14 mouse cellular contexts compared by ENCODE assay signal in genomic region chr10:94557428-94558149, GRCm38 (mm10).
DNase-seq lines count a peak whose midpoint lies in the region; ATAC-seq and TF ChIP-seq lines count a peak whose summit lies in the region.
"Had no signal": no experiment of that assay in that cellular context is flagged by ENCODE, and none has a peak within 500 bp of the region (broad histone marks: within the 10 kb centered on the region; RNA-seq: fewer than 3 reads in every experiment).

No protein-coding gene starts in this region.

- no peaks in the 10 kb centered on the region for H3K9me3 ChIP-seq in lung, embryonic 14.5 days (ENCODE audit: low read depth, low read length)
- no peaks in the 10 kb centered on the region for H3K9me3 ChIP-seq in kidney, embryonic 15.5 days (replicated peaks)
- H3K9me3 ChIP-seq in intestine, embryonic 16.5 days (ENCODE audit: control insufficient read depth, low read length) = no peaks in the 10 kb centered on the region
- H3K9me3 ChIP-seq: hindbrain, embryonic 15.5 days; neural tube, embryonic 12.5 days had no signal

- H3K4me3 ChIP-seq in gastrocnemius, adult 2 months = no peak overlapping the region
- no peak overlapping the region for H3K4me3 ChIP-seq in lung, embryonic 14.5 days (ENCODE audit: low read depth, low read length)
- H3K4me3 ChIP-seq in kidney, embryonic 15.5 days (replicated peaks) = no peak overlapping the region
- no peak overlapping the region for H3K4me3 ChIP-seq in small intestine, adult 2 months (ENCODE audit: low read depth, low read length)
- H3K4me3 ChIP-seq in intestine, embryonic 16.5 days (ENCODE audit: low read length) = no peak overlapping the region
- H3K4me3 ChIP-seq: hindbrain, embryonic 15.5 days; neural tube, embryonic 12.5 days had no signal

- intact Hi-C loops in gastrocnemius, adult 2 months (cut with DNase I) = no loop called here

- 0 out of 2 replicates have a peak, but pooled peaks cover 6% of the 10 kb centered on the region for H3K4me1 ChIP-seq in lung, embryonic 14.5 days (ENCODE audit: insufficient read depth)
- H3K4me1 ChIP-seq in kidney, embryonic 15.5 days = peaks cover 11% of the 10 kb centered on the region
- peaks cover 17% of the 10 kb centered on the region for H3K4me1 ChIP-seq in small intestine, adult 2 months (ENCODE audit: control insufficient read depth, insufficient read depth, insufficient read length, low read length)
- H3K4me1 ChIP-seq in intestine, embryonic 16.5 days (ENCODE audit: control insufficient read depth, insufficient read depth, low read length) = no peaks in the 10 kb centered on the region
- H3K4me1 ChIP-seq: hindbrain, embryonic 15.5 days; neural tube, embryonic 12.5 days had no signal

- TF ChIP-seq POLR2A in small intestine, adult 2 months (IDR thresholded peaks at IDR 0.05; ENCODE audit: low read depth, low read length) = no peak

- 38% methylated on average over 6 of the region's 6 CpGs for WGBS in lung, embryonic 14.5 days
- WGBS in kidney, embryonic 15.5 days = 49% methylated on average over 6 of the region's 6 CpGs
- WGBS in small intestine, adult 2 months = 62% methylated on average over 6 of the region's 6 CpGs
- WGBS in intestine, embryonic 16.5 days = 59% methylated on average over 6 of the region's 6 CpGs

- H3K27me3 ChIP-seq in lung, embryonic 14.5 days (ENCODE audit: insufficient read depth, low read length) = no peaks in the 10 kb centered on the region
- no peaks in the 10 kb centered on the region for H3K27me3 ChIP-seq in kidney, embryonic 15.5 days
- no peaks in the 10 kb centered on the region for H3K27me3 ChIP-seq in small intestine, adult 2 months (ENCODE audit: control insufficient read depth, insufficient read depth, low read length)
- no peaks in the 10 kb centered on the region for H3K27me3 ChIP-seq in intestine, embryonic 16.5 days (replicated peaks; ENCODE audit: control insufficient read depth, insufficient read depth, low read length)
- H3K27me3 ChIP-seq: hindbrain, embryonic 15.5 days; neural tube, embryonic 12.5 days had no signal

- peak; percentile 58; the same call in 1 of the 2 replicates for ATAC-seq in lung, embryonic 14.5 days (ENCODE audit: insufficient read depth)
- peak; percentile 90 for ATAC-seq in kidney, embryonic 15.5 days (replicated peaks; ENCODE audit: low FRiP score)
- no peak for ATAC-seq in intestine, embryonic 16.5 days

- no peak overlapping the region for H3K4me2 ChIP-seq in lung, embryonic 14.5 days
- no peak overlapping the region for H3K4me2 ChIP-seq in kidney, embryonic 15.5 days
- no peak overlapping the region for H3K4me2 ChIP-seq in intestine, embryonic 16.5 days (ENCODE audit: low read depth, low read length)
- H3K4me2 ChIP-seq: hindbrain, embryonic 15.5 days; neural tube, embryonic 12.5 days had no signal

- H3K9ac ChIP-seq in lung, embryonic 14.5 days = no peak overlapping the region
- H3K9ac ChIP-seq in kidney, embryonic 15.5 days = no peak overlapping the region
- no peak overlapping the region for H3K9ac ChIP-seq in intestine, embryonic 16.5 days (ENCODE audit: low read depth, low read length)
- H3K9ac ChIP-seq: hindbrain, embryonic 15.5 days; neural tube, embryonic 12.5 days had no signal

- DNase-seq in gastrocnemius, adult 2 months = no peak
- no peak for DNase-seq in gastrocnemius, postnatal 25 days
- DNase-seq in lung, embryonic 14.5 days = peak; percentile 43
- DNase-seq in lung, postnatal 14 days = no peak
- DNase-seq in urinary bladder, postnatal 25 days (ENCODE audit: low spot score) = no peak
- DNase-seq: cerebellum, adult 18-20 months; lung, postnatal 4 days; midbrain, embryonic 14.5 days; thymus, adult 2 months had no signal

- peak overlapping the region; percentile 24; the same call in 1 of the 2 replicates for H3K27ac ChIP-seq in gastrocnemius, adult 2 months
- H3K27ac ChIP-seq in lung, embryonic 14.5 days (ENCODE audit: low read depth) = no peak overlapping the region
- H3K27ac ChIP-seq in kidney, embryonic 15.5 days = peak overlapping the region; percentile 68
- H3K27ac ChIP-seq in small intestine, adult 2 months (ENCODE audit: insufficient read depth, low read depth, low read length) = 0 out of 2 replicates have a peak overlapping the region, but pooled peaks have one; percentile 1
- H3K27ac ChIP-seq in intestine, embryonic 16.5 days (ENCODE audit: low read length) = no peak overlapping the region
- H3K27ac ChIP-seq: hindbrain, embryonic 15.5 days; neural tube, embryonic 12.5 days had no signal

- H3K36me3 ChIP-seq in lung, embryonic 14.5 days (ENCODE audit: insufficient read depth) = no peaks in the 10 kb centered on the region
- H3K36me3 ChIP-seq in kidney, embryonic 15.5 days = no peaks in the 10 kb centered on the region
- H3K36me3 ChIP-seq in small intestine, adult 2 months (ENCODE audit: control insufficient read depth, insufficient read depth, low read length) = peaks cover 4% of the 10 kb centered on the region; the same call in 1 of the 2 replicates
- H3K36me3 ChIP-seq in intestine, embryonic 16.5 days (ENCODE audit: control insufficient read depth, insufficient read depth, low read length) = no peaks in the 10 kb centered on the region
- H3K36me3 ChIP-seq: hindbrain, embryonic 15.5 days; neural tube, embryonic 12.5 days had no signal

- TF ChIP-seq CTCF in gastrocnemius, adult 2 months (IDR thresholded peaks at IDR 0.05) = no peak
- no peak for TF ChIP-seq CTCF in lung, embryonic 14.5 days (IDR thresholded peaks at IDR 0.05; ENCODE audit: low read depth)
- no peak for TF ChIP-seq CTCF in small intestine, adult 2 months (IDR thresholded peaks at IDR 0.05; ENCODE audit: extremely low read depth, insufficient read length, insufficient replicate concordance, low read depth, low read length)

Comparison
In these comparisons a context has a peak if more than half of its experiments do, and no peak if none do; other contexts are left out.
1. H3K27ac ChIP-seq: peak in gastrocnemius, adult 2 months (single experiment), kidney, embryonic 15.5 days (single experiment) and small intestine, adult 2 months (single experiment); none in lung, embryonic 14.5 days (single experiment) and intestine, embryonic 16.5 days (single experiment).